Mouse (Mus musculus): ENCODE results near the gene Fmnl2. TPM values are rescaled to one million over a fixed set of nuclear protein-coding genes. Genes with fewer than 3 reads are reported as not detected.

Fmnl2 gene
- total and polyA plus RNA-seq, 2 experiments, result 0.94 to 4.4 TPM

DNA sequence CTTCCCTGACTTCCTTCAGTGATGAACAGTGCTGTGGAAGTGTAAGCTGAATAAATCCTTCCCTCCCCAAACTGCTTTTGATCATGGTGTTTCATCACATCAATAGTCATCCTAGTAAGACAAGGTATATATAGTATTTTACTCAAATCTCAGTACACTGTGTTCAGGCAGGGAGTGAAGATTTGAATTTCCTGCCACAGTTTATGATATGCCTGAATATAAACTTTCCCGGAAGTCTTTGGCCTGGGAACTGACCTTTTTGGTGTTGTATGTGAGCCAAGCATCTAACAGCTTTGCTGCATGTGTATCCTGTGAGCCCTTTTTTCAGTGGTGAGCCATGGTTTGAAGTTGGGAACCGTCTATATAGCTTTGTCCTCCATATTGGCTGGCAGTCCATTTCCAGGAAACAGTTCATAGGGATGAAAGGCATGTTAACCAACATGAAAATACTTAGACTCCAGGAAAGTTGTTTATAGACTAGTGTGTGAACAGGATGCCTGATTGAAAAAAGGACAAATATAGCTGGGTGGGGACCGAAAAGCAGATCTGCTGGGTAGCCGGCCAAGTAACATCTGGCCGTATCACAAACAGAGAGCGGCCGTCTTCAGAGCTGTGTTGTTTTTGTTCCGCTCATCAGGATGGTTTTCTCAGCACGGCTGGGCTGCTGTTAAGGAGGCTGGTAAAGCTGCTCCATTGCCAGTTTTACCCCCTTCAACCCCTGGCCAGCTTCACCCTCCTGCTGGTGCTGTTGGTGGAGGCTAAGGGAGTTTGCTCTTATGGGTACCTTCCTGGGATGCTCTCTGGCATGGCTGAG is 133.4 kb downstream of the Fmnl2 start:
- TF ChIP-seq CTCF (IDR thresholded peaks at IDR 0.05; ENCODE audit: low read depth, low read length), result no peak
- TF ChIP-seq POLR2A (IDR thresholded peaks at IDR 0.05; ENCODE audit: extremely low read depth, insufficient read depth, low read length), result no peak
- DNase-seq (ENCODE audit: extremely low read depth, low read depth, low spot score), result no peak
- Histone ChIP-seq H3K36me3 (ENCODE audit: control insufficient read depth, insufficient read depth, low read length) (no peaks in the 10 kb centered on the region), H3K79me2 (ENCODE audit: control insufficient read depth, insufficient read depth, low read length) (no peaks in the 10 kb centered on the region; the same call in 1 of the 2 replicates), H3K4me1 (ENCODE audit: control insufficient read depth, insufficient read depth, low read length) (peaks cover 9% of the 10 kb centered on the region; the same call in 1 of the 2 replicates), H3K27ac (replicated peaks; ENCODE audit: insufficient read depth, low read depth, low read length) (peak overlapping the region; percentile 77), H3K27me3 (ENCODE audit: control insufficient read depth, insufficient read depth, low read length) (no peaks in the 10 kb centered on the region), H3K4me3 (ENCODE audit: insufficient read depth, low read depth, low read length) (no peak overlapping the region), H3K9ac (ENCODE audit: low read depth, low read length) (no peak overlapping the region)
- 74% methylated on average over 9 of the region's 9 CpGs for WGBS

DNA sequence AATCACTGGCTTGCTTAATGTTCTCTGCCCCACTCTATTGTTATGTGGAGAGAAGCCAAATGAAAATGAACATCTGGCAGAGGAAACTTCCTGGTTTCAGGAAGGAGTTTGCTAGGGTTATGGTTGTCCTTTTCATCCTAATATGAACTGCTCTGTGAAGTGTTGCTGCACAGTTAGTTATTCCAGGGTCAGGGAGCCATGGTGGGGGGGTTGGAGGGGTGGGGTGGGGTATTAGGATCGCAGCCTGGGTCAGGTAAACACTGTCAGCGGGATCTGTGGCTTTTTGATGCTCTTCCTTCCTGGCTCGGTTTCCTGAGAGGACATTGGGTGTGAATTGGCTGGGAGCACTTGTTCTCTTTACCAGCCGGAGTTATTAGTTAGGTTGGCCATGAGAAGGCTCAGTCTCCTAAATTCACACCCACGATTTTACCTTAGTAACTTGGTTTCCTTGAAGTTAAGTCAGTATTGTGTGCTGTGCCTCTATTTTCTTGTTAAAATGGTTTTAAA is 134.1 kb downstream of the Fmnl2 start:
- no peak overlapping the region for H3K9ac ChIP-seq (ENCODE audit: low read depth, low read length)
- no peaks in the 10 kb centered on the region for H3K27me3 ChIP-seq (ENCODE audit: control insufficient read depth, insufficient read depth, low read length)
- H3K27ac ChIP-seq (replicated peaks; ENCODE audit: insufficient read depth, low read depth, low read length), result peak overlapping the region; percentile 77
- no peaks in the 10 kb centered on the region; the same call in 1 of the 2 replicates for H3K79me2 ChIP-seq (ENCODE audit: control insufficient read depth, insufficient read depth, low read length)
- H3K4me3 ChIP-seq (ENCODE audit: insufficient read depth, low read depth, low read length), result no peak overlapping the region
- H3K4me1 ChIP-seq (ENCODE audit: control insufficient read depth, insufficient read depth, low read length), result peaks cover 7% of the 10 kb centered on the region; the same call in 1 of the 2 replicates
- 46% methylated on average over 5 of the region's 5 CpGs for WGBS
- no peak for DNase-seq (ENCODE audit: extremely low read depth, low read depth, low spot score)
- H3K36me3 ChIP-seq (ENCODE audit: control insufficient read depth, insufficient read depth, low read length), result no peaks in the 10 kb centered on the region
- no peak for TF ChIP-seq POLR2A (IDR thresholded peaks at IDR 0.05; ENCODE audit: extremely low read depth, insufficient read depth, low read length)
- TF ChIP-seq CTCF (IDR thresholded peaks at IDR 0.05; ENCODE audit: low read depth, low read length), result no peak

DNA sequence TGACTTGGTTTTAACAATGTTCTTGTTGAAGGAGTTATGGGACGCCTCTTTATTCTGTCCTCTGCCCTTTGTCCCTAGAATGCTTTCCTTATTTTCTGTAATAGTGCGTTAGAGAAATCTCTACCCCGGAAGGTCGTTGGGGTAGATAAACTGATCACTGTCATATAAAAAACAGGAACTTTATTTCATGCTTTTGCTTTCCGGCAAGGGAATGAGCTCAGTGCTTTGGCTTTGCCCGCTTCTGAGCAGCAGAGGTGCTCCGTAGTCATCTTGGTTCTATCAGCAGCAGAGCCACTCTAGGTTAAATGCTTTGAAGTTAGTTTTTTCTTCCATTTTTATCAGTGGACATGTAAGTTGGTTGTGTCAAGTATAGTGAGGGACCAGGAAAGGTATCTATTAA is 135.6 kb downstream of the Fmnl2 start:
- TF ChIP-seq CTCF (IDR thresholded peaks at IDR 0.05; ENCODE audit: low read depth, low read length), result no peak
- TF ChIP-seq POLR2A (IDR thresholded peaks at IDR 0.05; ENCODE audit: extremely low read depth, insufficient read depth, low read length), result no peak
- 77% methylated on average over 7 of the region's 7 CpGs for WGBS

DNA sequence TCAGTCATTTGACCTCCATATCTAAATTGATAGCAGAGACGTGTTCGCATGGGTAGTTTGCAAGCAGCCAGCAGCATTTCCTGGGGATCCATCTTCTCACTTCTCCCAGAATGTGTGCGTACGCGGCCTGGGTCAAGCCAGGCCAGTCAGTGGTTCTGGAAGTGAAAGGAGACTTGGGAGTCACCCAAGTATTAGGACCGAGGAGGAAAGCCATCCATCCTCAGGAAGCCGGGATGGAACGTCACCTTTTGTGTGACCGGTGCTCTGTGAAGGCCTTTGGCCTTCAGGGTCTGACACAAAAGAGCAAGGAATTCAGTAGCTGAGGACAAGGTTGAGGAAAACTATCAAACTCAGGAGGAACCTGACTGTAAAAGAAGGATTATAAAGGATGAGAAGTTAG is 136.9 kb downstream of the Fmnl2 start:
- H3K9ac ChIP-seq (ENCODE audit: low read depth, low read length), result no peak overlapping the region
- TF ChIP-seq POLR2A (IDR thresholded peaks at IDR 0.05; ENCODE audit: extremely low read depth, insufficient read depth, low read length) (no peak), CTCF (IDR thresholded peaks at IDR 0.05; ENCODE audit: low read depth, low read length) (no peak)
- H3K27ac ChIP-seq (replicated peaks; ENCODE audit: insufficient read depth, low read depth, low read length), result no peak overlapping the region
- no peak for DNase-seq (ENCODE audit: extremely low read depth, low read depth, low spot score)
- 75% methylated on average over 9 of the region's 9 CpGs for WGBS
- peaks cover 2% of the 10 kb centered on the region; the same call in 1 of the 2 replicates for H3K79me2 ChIP-seq (ENCODE audit: control insufficient read depth, insufficient read depth, low read length)
- no peaks in the 10 kb centered on the region for H3K27me3 ChIP-seq (ENCODE audit: control insufficient read depth, insufficient read depth, low read length)
- H3K36me3 ChIP-seq (ENCODE audit: control insufficient read depth, insufficient read depth, low read length), result no peaks in the 10 kb centered on the region
- no peak overlapping the region for H3K4me3 ChIP-seq (ENCODE audit: insufficient read depth, low read depth, low read length)
- H3K4me1 ChIP-seq (ENCODE audit: control insufficient read depth, insufficient read depth, low read length), result peaks cover 8% of the 10 kb centered on the region; the same call in 1 of the 2 replicates

More for the DNA sequence above, 135.6 kb downstream of the Fmnl2 start:
- H3K4me1 ChIP-seq (ENCODE audit: control insufficient read depth, insufficient read depth, low read length), result peaks cover 8% of the 10 kb centered on the region; the same call in 1 of the 2 replicates
- peaks cover 2% of the 10 kb centered on the region; the same call in 1 of the 2 replicates for H3K79me2 ChIP-seq (ENCODE audit: control insufficient read depth, insufficient read depth, low read length)
- DNase-seq (ENCODE audit: extremely low read depth, low read depth, low spot score), result no peak
- H3K4me3 ChIP-seq (ENCODE audit: insufficient read depth, low read depth, low read length), result no peak overlapping the region
- no peak overlapping the region for H3K27ac ChIP-seq (replicated peaks; ENCODE audit: insufficient read depth, low read depth, low read length)
- H3K36me3 ChIP-seq (ENCODE audit: control insufficient read depth, insufficient read depth, low read length), result no peaks in the 10 kb centered on the region
- no peaks in the 10 kb centered on the region for H3K27me3 ChIP-seq (ENCODE audit: control insufficient read depth, insufficient read depth, low read length)
- H3K9ac ChIP-seq (ENCODE audit: low read depth, low read length), result no peak overlapping the region

DNA sequence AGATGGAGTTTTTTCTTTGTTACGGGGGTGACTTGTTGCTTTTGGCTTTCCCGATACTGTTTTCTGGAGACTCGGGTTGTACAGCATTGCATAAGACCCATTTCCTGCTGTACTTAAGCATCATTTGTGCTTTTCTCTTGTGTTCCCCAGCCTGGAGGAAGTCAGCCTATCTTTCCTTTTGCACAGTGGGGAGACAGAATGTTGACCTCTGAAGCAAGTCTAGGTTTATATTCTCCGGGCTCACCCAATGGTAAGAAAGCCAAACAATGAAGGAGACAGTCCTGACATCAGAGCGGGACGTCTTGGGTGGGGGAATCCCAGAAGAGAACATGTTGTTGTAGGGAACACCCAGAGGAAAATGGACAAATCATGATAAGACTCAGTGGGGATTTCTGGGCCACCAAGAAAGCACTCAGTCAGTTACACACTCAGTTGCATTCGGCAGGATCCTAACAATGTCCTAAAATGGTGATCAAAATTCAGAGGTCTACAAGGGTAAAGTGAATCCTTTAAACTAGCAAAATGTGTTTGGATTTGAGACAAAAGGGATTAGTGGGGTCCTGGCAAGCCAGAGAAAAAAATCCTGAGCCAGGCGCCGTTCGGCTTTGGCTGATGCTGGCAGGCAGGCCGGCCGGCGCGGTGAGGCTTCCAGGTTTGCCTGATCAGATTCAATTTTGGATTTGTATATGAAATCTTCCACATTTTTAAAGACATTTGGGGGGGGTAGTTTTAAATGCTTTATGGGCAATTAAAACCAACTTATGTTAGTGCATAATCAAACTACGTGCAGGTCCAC is 140.5 kb downstream of the Fmnl2 start:
- peak; percentile 33 for DNase-seq (ENCODE audit: extremely low read depth, low read depth, low spot score)
- no peak for TF ChIP-seq CTCF (IDR thresholded peaks at IDR 0.05; ENCODE audit: low read depth, low read length)
- no peak for TF ChIP-seq POLR2A (IDR thresholded peaks at IDR 0.05; ENCODE audit: extremely low read depth, insufficient read depth, low read length)

More for the DNA sequence above, 140.5 kb downstream of the Fmnl2 start:
- Histone ChIP-seq H3K27ac (replicated peaks; ENCODE audit: insufficient read depth, low read depth, low read length) (0 out of 2 replicates have a peak overlapping the region, but pooled peaks have one; percentile 15), H3K36me3 (ENCODE audit: control insufficient read depth, insufficient read depth, low read length) (no peaks in the 10 kb centered on the region), H3K4me3 (ENCODE audit: insufficient read depth, low read depth, low read length) (no peak overlapping the region), H3K9ac (ENCODE audit: low read depth, low read length) (no peak overlapping the region), H3K4me1 (ENCODE audit: control insufficient read depth, insufficient read depth, low read length) (peaks cover 6% of the 10 kb centered on the region; the same call in 1 of the 2 replicates), H3K27me3 (ENCODE audit: control insufficient read depth, insufficient read depth, low read length) (no peaks in the 10 kb centered on the region), H3K79me2 (ENCODE audit: control insufficient read depth, insufficient read depth, low read length) (0 out of 2 replicates have a peak, but pooled peaks cover 5% of the 10 kb centered on the region)
- 84% methylated on average over 15 of the region's 15 CpGs for whole genome bisulfite sequencing

Data from liver, adult 2 months (tissue).